ENCODE assay signal across 24 mouse cellular contexts in genomic region chr12:90781438-90781837, GRCm38 (mm10). TPM values are rescaled to one million over a fixed set of nuclear protein-coding genes. Genes with fewer than 3 reads are reported as not detected.
DNase-seq lines count a peak whose midpoint lies in the region; ATAC-seq and TF ChIP-seq lines count a peak whose summit lies in the region.
"Had no signal": no experiment of that assay in that cellular context is flagged by ENCODE, and none has a peak within 500 bp of the region (broad histone marks: within the 10 kb centered on the region; RNA-seq: fewer than 3 reads in every experiment).

No protein-coding gene starts in this region.

- TF ChIP-seq CTCF in cerebellum, adult 2 months (IDR thresholded peaks at IDR 0.05; ENCODE audit: borderline replicate concordance, insufficient read depth, low read depth, low read length), result no peak
- TF ChIP-seq CTCF in lung, postnatal 0 days (IDR thresholded peaks at IDR 0.05), result no peak

- H3K27ac ChIP-seq in cerebellum, adult 2 months (ENCODE audit: insufficient read depth, low read length), result no peak overlapping the region
- no peak overlapping the region for H3K27ac ChIP-seq in lung, postnatal 0 days (ENCODE audit: low read length)
- H3K27ac ChIP-seq: embryonic facial prominence, embryonic 10.5 days; forebrain, embryonic 13.5 days; hindbrain, embryonic 14.5 days; left cerebral cortex, adult 2 months; limb, embryonic 12.5 days; liver, embryonic 13.5 days had no signal

- H3K4me1 ChIP-seq in cerebellum, adult 2 months (ENCODE audit: control insufficient read depth, insufficient read depth, low read length), result no peaks in the 10 kb centered on the region
- no peaks in the 10 kb centered on the region for H3K4me1 ChIP-seq in lung, postnatal 0 days (ENCODE audit: insufficient read depth, low read depth, low read length)
- H3K4me1 ChIP-seq: embryonic facial prominence, embryonic 10.5 days; forebrain, embryonic 13.5 days; limb, embryonic 12.5 days; liver, embryonic 13.5 days; megakaryocyte, embryonic 14.5 days had no signal

- ATAC-seq in lung, postnatal 0 days, result no peak
- no peak for ATAC-seq in erythroid progenitor cell, adult 5-6 weeks (replicated peaks; ENCODE audit: low FRiP score, poor library complexity, severe bottlenecking)
- ATAC-seq: activated CD4-positive, CD25-positive, alpha-beta regulatory T cell, adult 4 months; forebrain, embryonic 13.5 days; intestine, embryonic 16.5 days had no signal

- no peak overlapping the region for H3K9ac ChIP-seq in lung, postnatal 0 days (replicated peaks; ENCODE audit: low read depth)
- H3K9ac ChIP-seq: forebrain, embryonic 13.5 days; hindbrain, embryonic 14.5 days; limb, embryonic 12.5 days; liver, embryonic 13.5 days had no signal

- no peak overlapping the region for H3K4me2 ChIP-seq in lung, postnatal 0 days (replicated peaks; ENCODE audit: low read depth, low read length)
- H3K4me2 ChIP-seq: forebrain, embryonic 13.5 days; hindbrain, embryonic 14.5 days; limb, embryonic 12.5 days; liver, embryonic 13.5 days had no signal

- 52% methylated on average over 4 of the region's 4 CpGs for WGBS in cerebellum, adult 2 months
- 79% methylated on average over 4 of the region's 4 CpGs for WGBS in lung, postnatal 0 days

- no peak overlapping the region for H3K4me3 ChIP-seq in cerebellum, adult 2 months (replicated peaks; ENCODE audit: insufficient read depth, low read depth, low read length)
- H3K4me3 ChIP-seq in lung, postnatal 0 days (ENCODE audit: low read depth, low read length), result no peak overlapping the region
- H3K4me3 ChIP-seq: embryonic facial prominence, embryonic 10.5 days; forebrain, embryonic 13.5 days; left cerebral cortex, adult 2 months; limb, embryonic 12.5 days; liver, embryonic 13.5 days; megakaryocyte, embryonic 14.5 days had no signal

- DNase-seq in cerebellum, adult 2 months, result peak; percentile 21 to 58
- DNase-seq in cerebellum, adult 11 months, result no peak
- peak; percentile 2 for DNase-seq in lung, postnatal 36 days
- DNase-seq in lung, postnatal 0 days (ENCODE audit: low spot score), result no peak
- DNase-seq in CD4-positive helper T cell, adult 2 months (ENCODE audit: low read depth, low spot score), result peak; percentile 37
- DNase-seq in induced T-regulatory cell, adult 2 months (ENCODE audit: low read depth), result peak; percentile 20
- DNase-seq in right cerebral cortex, postnatal 36 days (ENCODE audit: low spot score in 2 of 2), result no peak
- DNase-seq: adrenal gland, postnatal 14 days; gastrocnemius, postnatal 10 days; heart, postnatal 36 days; kidney, postnatal 4 days; layer of hippocampus, adult 9-11 months; liver, embryonic 13.5 days; midbrain, embryonic 14.5 days had no signal

- no peaks in the 10 kb centered on the region for H3K9me3 ChIP-seq in lung, postnatal 0 days (ENCODE audit: low read length)
- H3K9me3 ChIP-seq: embryonic facial prominence, embryonic 10.5 days; forebrain, embryonic 13.5 days; limb, embryonic 12.5 days; liver, embryonic 13.5 days had no signal

- no peaks in the 10 kb centered on the region for H3K27me3 ChIP-seq in cerebellum, adult 2 months (ENCODE audit: control insufficient read depth, insufficient read depth, low read length)
- H3K27me3 ChIP-seq in lung, postnatal 0 days (replicated peaks; ENCODE audit: insufficient read depth, low read length), result no peaks in the 10 kb centered on the region
- H3K27me3 ChIP-seq: forebrain, embryonic 13.5 days; limb, embryonic 12.5 days; liver, embryonic 13.5 days; megakaryocyte, embryonic 14.5 days had no signal

- no peak for TF ChIP-seq EP300 in lung, postnatal 0 days (IDR thresholded peaks at IDR 0.05)

- H3K36me3 ChIP-seq in lung, postnatal 0 days (ENCODE audit: insufficient read depth, low read length), result no peaks in the 10 kb centered on the region
- H3K36me3 ChIP-seq: embryonic facial prominence, embryonic 10.5 days; limb, embryonic 12.5 days; liver, embryonic 13.5 days had no signal

- TF ChIP-seq POLR2A in cerebellum, adult 2 months (IDR thresholded peaks at IDR 0.05; ENCODE audit: borderline replicate concordance, insufficient read depth, low read length), result no peak

RNA-seq across cellular contexts. Expression of gene Dio2, which starts 43.2 kb away (rescaled TPM):
- polyA plus RNA-seq in cerebellum, adult 2 months (2012; rRNA removed), result 11.9 and 12.4 TPM in 2 replicates
- 0.06 and 0.07 TPM in 2 replicates for polyA plus RNA-seq in lung, postnatal 0 days (2015; fragmentation: Nextera tagmentation; extraction: Ambion mirVana)
- total RNA-seq in erythroid progenitor cell, adult 5-6 weeks (2015; ENCODE audit: low replicate concordance), result 1.1 and 3.4 TPM in 2 replicates
- 2.3 and 3.7 TPM in 2 replicates for total RNA-seq in erythroid progenitor cell, adult 5-6 weeks (2017; ENCODE audit: low replicate concordance)
- total RNA-seq: neutrophil, adult 5-6 weeks had no signal

Comparison
In these comparisons a context has a peak if more than half of its experiments do, and no peak if none do; other contexts are left out.
1. DNase-seq: peak in cerebellum, adult 2 months (2 of 2), lung, postnatal 36 days (single experiment), CD4-positive helper T cell, adult 2 months (single experiment) and induced T-regulatory cell, adult 2 months (single experiment); none in cerebellum, adult 11 months (single experiment), lung, postnatal 0 days (single experiment) and right cerebral cortex, postnatal 36 days (0 of 2).
2. RNA of gene Dio2, which starts 43.2 kb away (polyA plus RNA-seq): 11.9 to 12.4 TPM in cerebellum, adult 2 months; 0.06 to 0.07 TPM in lung, postnatal 0 days; every median in the first group is over 10 times any median in the second.